Mouse (Mus musculus) ES-Bruce4 (cell line): ENCODE measurements around the gene Adora1.

Experiments
- CTCF ChIP-seq: IDR thresholded peaks from one replicate; pipeline ENCODE4 v1.8.1; 2011; ENCODE audit warnings: low read depth, low read length
- EP300 ChIP-seq: IDR thresholded peaks from 2 replicates; pipeline ENCODE4 v1.6.1; 2011; ENCODE audit warnings: low read depth, low read length; ENCODE audit not compliant: insufficient read depth
- POLR2A ChIP-seq: IDR thresholded peaks from one replicate; pipeline ENCODE4 v1.8.1; 2011; ENCODE audit warnings: low read length; ENCODE audit not compliant: insufficient read depth

DNA sequence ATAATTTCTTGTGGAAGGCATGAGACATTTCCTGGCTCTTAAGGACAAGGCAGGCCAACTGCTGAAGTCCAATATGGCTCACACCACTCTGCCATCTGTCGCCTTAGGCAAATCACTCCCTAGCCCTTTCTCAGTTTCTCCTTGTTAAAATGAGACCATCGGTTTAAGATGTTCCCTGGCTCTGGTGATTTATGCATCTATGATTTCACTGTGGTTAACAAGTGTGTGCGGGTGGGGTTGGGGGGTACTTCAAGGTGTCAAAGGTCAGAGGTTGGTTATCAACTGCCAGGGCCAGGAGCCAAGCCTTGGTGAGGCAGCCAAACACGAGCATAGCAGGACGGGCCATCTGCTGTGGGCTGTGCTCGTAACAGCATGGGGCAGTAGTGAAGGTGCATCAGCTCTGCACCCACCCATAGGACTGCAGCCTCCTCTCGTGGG lies 39.3 kb upstream of the Adora1 start:
- no peak for TF ChIP-seq POLR2A
- TF ChIP-seq EP300 = no peak
- no peak for TF ChIP-seq CTCF
